Comparison of ENCODE assay signal across 11 mouse cellular contexts in genomic region chr7:132571481-132571880, GRCm38 (mm10). TPM values are rescaled to one million over a fixed set of nuclear protein-coding genes. Genes with fewer than 3 reads are reported as not detected.
DNase-seq lines count a peak whose midpoint lies in the region; ATAC-seq and TF ChIP-seq lines count a peak whose summit lies in the region.
"Had no signal": no experiment of that assay in that cellular context is flagged by ENCODE, and none has a peak within 500 bp of the region (broad histone marks: within the 10 kb centered on the region; RNA-seq: fewer than 3 reads in every experiment).

No protein-coding gene starts in this region.

- H3K4me3 ChIP-seq in heart, embryonic 14.5 days (ENCODE audit: control insufficient read depth in 1 of 2, insufficient read depth in 1 of 2, low read depth in 1 of 2, low read length in 2 of 2): no peak overlapping the region
- no peak overlapping the region for H3K4me3 ChIP-seq in heart, embryonic 11.5 days (ENCODE audit: low read depth, low read length)
- H3K4me3 ChIP-seq in neural tube, embryonic 15.5 days (replicated peaks): no peak overlapping the region
- H3K4me3 ChIP-seq in stomach, postnatal 0 days (ENCODE audit: low read depth, low read length): no peak overlapping the region

- no peak for TF ChIP-seq CTCF in stomach, postnatal 0 days (IDR thresholded peaks at IDR 0.05; ENCODE audit: low read depth)

- peak overlapping the region; percentile 29 for H3K4me2 ChIP-seq in heart, embryonic 14.5 days (ENCODE audit: low read length)
- no peak overlapping the region for H3K4me2 ChIP-seq in heart, embryonic 11.5 days
- H3K4me2 ChIP-seq in neural tube, embryonic 15.5 days: 0 out of 2 replicates have a peak overlapping the region, but pooled peaks have one; percentile 7
- peak overlapping the region; percentile 18; the same call in 1 of the 2 replicates for H3K4me2 ChIP-seq in stomach, postnatal 0 days (replicated peaks; ENCODE audit: low read depth)

- H3K4me1 ChIP-seq in heart, embryonic 14.5 days (ENCODE audit: control insufficient read depth in 2 of 2, insufficient read depth in 2 of 2, low read length in 2 of 2): peaks cover 11 to 41% of the 10 kb centered on the region in 2 experiments
- peaks cover 16% of the 10 kb centered on the region for H3K4me1 ChIP-seq in heart, embryonic 11.5 days (ENCODE audit: control insufficient read depth, insufficient read depth, low read length)
- peaks cover 20% of the 10 kb centered on the region for H3K4me1 ChIP-seq in neural tube, embryonic 15.5 days
- H3K4me1 ChIP-seq in stomach, postnatal 0 days (replicated peaks; ENCODE audit: control insufficient read depth, insufficient read depth): peaks cover 12% of the 10 kb centered on the region

- H3K27me3 ChIP-seq in heart, embryonic 14.5 days (ENCODE audit: control insufficient read depth, insufficient read depth, low read length): no peaks in the 10 kb centered on the region
- H3K27me3 ChIP-seq in heart, embryonic 11.5 days (ENCODE audit: control insufficient read depth, insufficient read depth, low read length): no peaks in the 10 kb centered on the region
- H3K27me3 ChIP-seq in neural tube, embryonic 15.5 days (replicated peaks): no peaks in the 10 kb centered on the region
- H3K27me3 ChIP-seq in stomach, postnatal 0 days (ENCODE audit: control insufficient read depth, insufficient read depth, low read length): no peaks in the 10 kb centered on the region

- H3K27ac ChIP-seq in heart, embryonic 14.5 days (replicated peaks in 1 of 2; ENCODE audit: control insufficient read depth in 1 of 2, insufficient read depth in 1 of 2, low read depth in 2 of 2, low read length in 2 of 2): peak overlapping the region in 1 of 2 experiments; percentile 33; a peak in 2 of 4 replicates
- H3K27ac ChIP-seq in heart, embryonic 11.5 days (ENCODE audit: low read depth, low read length): no peak overlapping the region
- H3K27ac ChIP-seq in neural tube, embryonic 15.5 days (replicated peaks): no peak overlapping the region
- H3K27ac ChIP-seq in stomach, postnatal 0 days (replicated peaks): peak overlapping the region; percentile 61; the same call in 1 of the 2 replicates

- no peak for ATAC-seq in heart, embryonic 14.5 days (ENCODE audit: insufficient number of reproducible peaks, insufficient read depth, low FRiP score, low read depth)
- no peak for ATAC-seq in heart, embryonic 11.5 days (replicated peaks; ENCODE audit: insufficient number of reproducible peaks, low FRiP score, low TSS enrichment)
- ATAC-seq in neural tube, embryonic 15.5 days (ENCODE audit: low FRiP score): no peak
- ATAC-seq in stomach, postnatal 0 days (ENCODE audit: low FRiP score, low TSS enrichment): no peak
- no peak for ATAC-seq in megakaryocyte, adult 5-6 weeks (ENCODE audit: poor library complexity, severe bottlenecking)
- ATAC-seq: liver, postnatal 0 days had no signal

- TF ChIP-seq EP300 in stomach, postnatal 0 days (optimal IDR thresholded peaks at IDR 0.05): no peak

- 62% methylated on average over 8 of the region's 8 CpGs for WGBS in heart, embryonic 14.5 days
- 82% methylated on average over 8 of the region's 8 CpGs for WGBS in heart, embryonic 11.5 days (ENCODE audit: insufficient replicate concordance)
- WGBS in neural tube, embryonic 15.5 days: 82% methylated on average over 8 of the region's 8 CpGs
- WGBS in stomach, postnatal 0 days: 38% methylated on average over 8 of the region's 8 CpGs

- H3K9me3 ChIP-seq in heart, embryonic 14.5 days (ENCODE audit: control insufficient read depth, low read length): no peaks in the 10 kb centered on the region
- H3K9me3 ChIP-seq in heart, embryonic 11.5 days (replicated peaks; ENCODE audit: control insufficient read depth, low read length): no peaks in the 10 kb centered on the region
- H3K9me3 ChIP-seq in neural tube, embryonic 15.5 days (replicated peaks): no peaks in the 10 kb centered on the region
- no peaks in the 10 kb centered on the region for H3K9me3 ChIP-seq in stomach, postnatal 0 days (ENCODE audit: control insufficient read depth, low read length)

- peak overlapping the region; percentile 30; the same call in 1 of the 2 replicates for H3K9ac ChIP-seq in heart, embryonic 14.5 days (ENCODE audit: low read length)
- no peak overlapping the region for H3K9ac ChIP-seq in heart, embryonic 11.5 days (ENCODE audit: low read depth, low read length)
- H3K9ac ChIP-seq in neural tube, embryonic 15.5 days (replicated peaks): no peak overlapping the region
- no peak overlapping the region for H3K9ac ChIP-seq in stomach, postnatal 0 days (ENCODE audit: low read length)
- H3K9ac ChIP-seq: liver, postnatal 0 days had no signal

- peaks cover 36% of the 10 kb centered on the region for H3K36me3 ChIP-seq in heart, embryonic 14.5 days (ENCODE audit: control insufficient read depth, insufficient read depth, low read length)
- H3K36me3 ChIP-seq in heart, embryonic 11.5 days (ENCODE audit: control insufficient read depth, insufficient read depth, low read length): no peaks in the 10 kb centered on the region; the same call in 1 of the 2 replicates
- H3K36me3 ChIP-seq in neural tube, embryonic 15.5 days: 0 out of 2 replicates have a peak, but pooled peaks cover 4% of the 10 kb centered on the region
- H3K36me3 ChIP-seq in stomach, postnatal 0 days (ENCODE audit: control insufficient read depth, insufficient read depth, low read length): 0 out of 2 replicates have a peak, but pooled peaks cover 2% of the 10 kb centered on the region

- no peak for DNase-seq in neural tube, embryonic 10.5 days (ENCODE audit: extremely low spot score, low spot score)
- DNase-seq in kidney, postnatal 14 days: peak; percentile 72
- no peak for DNase-seq in stomach, postnatal 0 days (ENCODE audit: low spot score)
- no peak for DNase-seq in urinary bladder, postnatal 4 days (ENCODE audit: low spot score in 2 of 2)
- DNase-seq: liver, postnatal 0 days had no signal

RNA-seq across cellular contexts. Expression of gene Oat, which starts 4.7 kb away (rescaled TPM):
- 191 and 202 TPM in 2 replicates for polyA plus RNA-seq in heart, embryonic 14.5 days (2014; fragmentation: Nextera tagmentation; extraction: Ambion mirVana)
- 162 and 186 TPM in 2 replicates for polyA plus RNA-seq in heart, embryonic 11.5 days (2014; fragmentation: Nextera tagmentation; extraction: Ambion mirVana)
- 105 and 153 TPM in 2 replicates for polyA plus RNA-seq in neural tube, embryonic 15.5 days (2015; fragmentation: Nextera tagmentation; extraction: Ambion mirVana)
- 139 and 155 TPM in 2 replicates for polyA plus RNA-seq in stomach, postnatal 0 days (2015; fragmentation: Nextera tagmentation; extraction: Ambion mirVana)
- total RNA-seq in megakaryocyte, adult 5-6 weeks (2015): 61.8 and 66.0 TPM in 2 replicates
- 59.2 and 62.0 TPM in 2 replicates for total RNA-seq in megakaryocyte, adult 5-6 weeks (2017)

RNA-seq across cellular contexts. Expression of gene Nkx1-2, which starts 28.0 kb away (rescaled TPM):
- polyA plus RNA-seq in heart, embryonic 14.5 days (2014; fragmentation: Nextera tagmentation; extraction: Ambion mirVana): not detected in 2 replicates
- polyA plus RNA-seq in heart, embryonic 11.5 days (2014; fragmentation: Nextera tagmentation; extraction: Ambion mirVana): 0.04 TPM in 1 of 2 replicates, not detected in the other
- 0.11 and 0.46 TPM in 2 replicates for polyA plus RNA-seq in neural tube, embryonic 15.5 days (2015; fragmentation: Nextera tagmentation; extraction: Ambion mirVana)
- not detected in 2 replicates for polyA plus RNA-seq in stomach, postnatal 0 days (2015; fragmentation: Nextera tagmentation; extraction: Ambion mirVana)
- not detected in 2 replicates for total RNA-seq in megakaryocyte, adult 5-6 weeks (2015)
- total RNA-seq in megakaryocyte, adult 5-6 weeks (2017): not detected in 2 replicates
- total RNA-seq: heart, postnatal 14 days; neutrophil, adult 5-6 weeks had no signal
- polyA plus RNA-seq: liver, postnatal 0 days had no signal

RNA-seq across cellular contexts. Expression of gene Lhpp, which starts 39.0 kb away (rescaled TPM):
- polyA plus RNA-seq in heart, embryonic 14.5 days (2014; fragmentation: Nextera tagmentation; extraction: Ambion mirVana): 29.7 and 35.0 TPM in 2 replicates
- polyA plus RNA-seq in heart, embryonic 11.5 days (2014; fragmentation: Nextera tagmentation; extraction: Ambion mirVana): 21.2 and 21.9 TPM in 2 replicates
- 41.4 and 46.9 TPM in 2 replicates for polyA plus RNA-seq in neural tube, embryonic 15.5 days (2015; fragmentation: Nextera tagmentation; extraction: Ambion mirVana)
- 8.0 and 9.3 TPM in 2 replicates for polyA plus RNA-seq in stomach, postnatal 0 days (2015; fragmentation: Nextera tagmentation; extraction: Ambion mirVana)
- 5.1 and 6.9 TPM in 2 replicates for total RNA-seq in megakaryocyte, adult 5-6 weeks (2015)
- total RNA-seq in megakaryocyte, adult 5-6 weeks (2017): 5.8 and 6.1 TPM in 2 replicates
